Comparison of ENCODE assay signal across 15 mouse cellular contexts in the genomic region with DNA sequence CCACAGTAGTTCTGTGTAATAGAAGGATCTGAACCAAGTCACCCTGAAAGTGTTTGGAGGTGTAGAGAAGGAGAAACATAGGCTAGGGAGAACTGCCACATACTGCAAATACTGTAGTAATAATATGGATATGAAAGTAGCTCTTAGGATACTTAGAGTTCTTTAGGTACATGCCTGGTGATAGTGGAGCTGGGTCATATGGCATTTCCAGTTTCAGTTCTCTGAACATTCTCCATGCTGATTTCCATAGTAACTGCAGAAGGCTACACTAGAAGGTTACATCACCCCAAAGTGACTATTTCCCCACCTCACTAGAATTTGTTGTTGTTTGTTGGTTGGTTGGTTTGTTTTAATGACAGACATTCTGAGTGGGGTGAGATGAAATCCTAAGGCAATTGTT.
"Had no signal": no experiment of that assay in that cellular context is flagged by ENCODE, and none has a peak within 500 bp of the region (broad histone marks: within the 10 kb centered on the region; RNA-seq: fewer than 3 reads in every experiment).

No protein-coding gene starts in this region.

- ATAC-seq: liver, postnatal 0 days; lung, postnatal 0 days; midbrain, embryonic 16.5 days had no signal

- DNase-seq: liver, postnatal 0 days; lung, adult 2 months; lung, postnatal 14 days; lung, postnatal 36 days; midbrain, embryonic 14.5 days; retina, postnatal 1 day; right cerebral cortex, adult 18-20 months; right cerebral cortex, postnatal 25 days; right cerebral cortex, postnatal 4 days; spleen, adult 18-20 months; thymus, adult 18-20 months; thymus, postnatal 14 days; thymus, postnatal 36 days had no signal
